Mouse (Mus musculus) limb, embryonic 13.5 days (tissue): ENCODE data around the gene Sh3d19. TPM values are rescaled to one million over a fixed set of nuclear protein-coding genes. Genes with fewer than 3 reads are reported as not detected.
"Not testable (repeated sequence)": the region's sequence is repeated elsewhere in the genome, so short reads cannot be mapped to it uniquely, and the experiment has no call there.

Experiments used
- ATAC-seq: fragments of 200-750 bp; cut with Nextera tagmentation; 2 replicates; pipeline ENCODE4 v1.8.0; 2017; ENCODE audit warnings: low read depth, moderate number of reproducible peaks, moderate TSS enrichment; ENCODE audit not compliant: low FRiP score
- H3K27ac ChIP-seq: fragments of 300-500 bp; sonication (generic); 2 replicates; pipeline ENCODE4 v1.5.1; 2015; ENCODE audit warnings: inconsistent platforms, mild to moderate bottlenecking, moderate library complexity
- H3K27me3 ChIP-seq: fragments of 300-500 bp; sonication (generic); 2 replicates; pipeline ENCODE4 v1.6.1; 2015; ENCODE audit warnings: mild to moderate bottlenecking, inconsistent platforms
- H3K36me3 ChIP-seq: fragments of 300-500 bp; sonication (generic); 2 replicates; pipeline ENCODE4 v1.6.1; 2015; ENCODE audit warnings: inconsistent platforms, mild to moderate bottlenecking, moderate library complexity
- H3K4me1 ChIP-seq: fragments of 300-500 bp; sonication (generic); 2 replicates; pipeline ENCODE4 v1.6.1; 2015; ENCODE audit warnings: inconsistent platforms
- H3K4me2 ChIP-seq: fragments of 300-500 bp; sonication (generic); replicated peaks from 2 replicates; pipeline ENCODE4 v1.6.1; 2015; ENCODE audit warnings: inconsistent platforms, mild to moderate bottlenecking, moderate library complexity
- H3K4me3 ChIP-seq: fragments of 300-500 bp; sonication (generic); 2 replicates; pipeline ENCODE4 v1.5.1; 2015; ENCODE audit warnings: moderate library complexity, mild to moderate bottlenecking, inconsistent platforms
- H3K9ac ChIP-seq: fragments of 300-500 bp; sonication (generic); 2 replicates; pipeline ENCODE4 v1.6.1; 2015; ENCODE audit warnings: mild to moderate bottlenecking, inconsistent platforms
- H3K9me3 ChIP-seq: fragments of 300-500 bp; sonication (generic); 2 replicates; pipeline ENCODE4 v1.6.1; 2016; ENCODE audit warnings: inconsistent platforms
- WGBS: fragments of 180-500 bp; shearing (Covaris S2); methylation state at CpG from one replicate; pipeline ENCODE4 v1.1.7; 2015; 5-methylcytosine and 5-hydroxymethylcytosine counted together
- polyA plus RNA-seq: library from polyadenylated mRNA; unstranded; fragments of >200 nt; fragmentation: Nextera tagmentation; extraction: Ambion mirVana; gene quantifications from 2 replicates; pipeline ENCODE4 v1.2.1, GENCODE M21; 2015

The Sh3d19 gene
- polyA plus RNA-seq, 1 experiment from 2014 or later = 18.6 TPM

DNA sequence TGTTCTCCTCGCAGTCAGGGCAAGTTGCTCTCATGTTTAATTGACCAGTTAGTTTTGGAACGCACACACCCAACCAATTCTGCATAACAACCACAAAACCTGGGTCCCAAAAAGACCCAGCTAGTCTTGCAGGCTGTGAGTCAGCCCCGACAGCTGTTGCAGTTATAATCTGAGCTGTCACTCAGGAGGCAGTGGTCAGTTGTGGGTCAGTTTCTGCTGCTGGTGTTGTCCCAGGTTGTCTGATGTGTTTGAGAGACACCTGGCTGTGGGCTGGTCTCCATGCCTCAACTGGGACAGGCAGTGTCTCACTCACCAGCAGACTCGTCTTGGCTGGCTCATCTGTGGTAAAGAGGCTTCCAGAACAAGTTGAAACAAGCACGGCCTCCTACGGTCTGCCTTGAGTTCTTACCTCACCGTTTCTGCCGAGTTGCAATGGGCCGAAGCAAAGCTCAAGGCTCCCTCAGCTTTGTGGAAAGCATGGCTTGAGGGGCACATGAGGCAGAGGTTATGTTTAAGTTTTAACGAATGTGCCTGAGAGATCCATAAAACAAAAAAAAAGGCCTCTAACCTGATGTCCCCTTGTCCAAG lies 18.1 kb upstream of the Sh3d19 start:
- H3K4me3 ChIP-seq = no peak overlapping the region
- H3K4me1 ChIP-seq = no peaks in the 10 kb centered on the region
- WGBS = 71% methylated on average over 10 of the region's 10 CpGs
- no peak overlapping the region for H3K27ac ChIP-seq
- H3K9me3 ChIP-seq = peaks cover 4% of the 10 kb centered on the region; the same call in 1 of the 2 replicates
- no peaks in the 10 kb centered on the region for H3K36me3 ChIP-seq
- H3K4me2 ChIP-seq = no peak overlapping the region
- no peak overlapping the region for H3K9ac ChIP-seq
- no peak for ATAC-seq
- no peaks in the 10 kb centered on the region for H3K27me3 ChIP-seq

DNA sequence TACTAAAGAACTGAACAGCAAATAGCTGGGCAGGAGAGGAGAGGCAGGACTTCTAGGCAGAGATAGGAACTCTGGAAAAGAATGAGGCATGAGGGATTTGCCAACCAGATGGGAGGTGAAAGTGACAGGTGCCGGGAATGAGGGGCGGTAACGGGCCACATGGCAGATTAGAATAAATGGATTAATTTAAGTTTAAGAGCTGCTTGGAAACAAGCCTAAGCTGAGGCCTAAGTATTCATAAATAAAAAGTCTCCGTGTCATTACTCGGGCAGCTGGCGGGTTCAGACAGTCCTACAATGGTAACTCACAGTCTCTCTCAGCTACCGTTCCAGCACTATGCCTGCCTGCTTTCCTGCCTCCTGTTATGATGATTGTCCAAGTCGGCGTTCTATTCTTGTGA lies 15.6 kb upstream of the Sh3d19 start:
- H3K4me1 ChIP-seq = no peaks in the 10 kb centered on the region
- H3K27me3 ChIP-seq = no peaks in the 10 kb centered on the region
- 84% methylated on average over 9 of the region's 9 CpGs for WGBS
- no peak overlapping the region for H3K4me2 ChIP-seq
- no peaks in the 10 kb centered on the region for H3K36me3 ChIP-seq
- H3K4me3 ChIP-seq = no peak overlapping the region
- ATAC-seq = no peak
- no peak overlapping the region for H3K9ac ChIP-seq
- H3K9me3 ChIP-seq = no peaks in the 10 kb centered on the region
- no peak overlapping the region for H3K27ac ChIP-seq

GRCm38 (mm10) chr3:85955704-85956103 lies 15.2 kb upstream of the Sh3d19 start:
- WGBS = 87% methylated on average over 5 of the region's 5 CpGs
- ATAC-seq = no peak

DNA sequence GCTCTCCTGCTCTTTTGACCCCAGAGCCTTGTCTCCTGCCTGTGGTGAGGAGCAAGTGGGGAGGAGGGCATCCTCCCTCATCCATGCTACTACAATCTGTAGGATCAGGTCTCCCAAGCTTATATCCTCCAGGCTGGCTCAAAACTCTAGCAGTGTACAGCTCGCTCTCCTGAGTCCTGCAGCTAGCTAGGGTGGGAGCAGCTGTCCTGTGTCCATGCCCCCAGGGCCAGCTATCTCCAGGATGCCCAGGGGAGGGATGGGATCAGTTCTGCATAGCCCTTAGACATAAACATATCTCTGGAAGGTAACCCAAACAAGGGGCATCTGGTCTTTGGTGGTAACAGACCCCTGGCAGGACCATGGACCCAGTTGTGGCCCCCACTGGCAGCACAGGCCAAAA lies 11.2 kb upstream of the Sh3d19 start:
- H3K36me3 ChIP-seq = no peaks in the 10 kb centered on the region
- no peak overlapping the region for H3K27ac ChIP-seq
- H3K9me3 ChIP-seq = peaks cover 9% of the 10 kb centered on the region
- no peak overlapping the region for H3K4me3 ChIP-seq
- no peaks in the 10 kb centered on the region for H3K27me3 ChIP-seq
- no peak overlapping the region for H3K9ac ChIP-seq
- WGBS = 95% methylated on average over 1 of the region's 1 CpGs
- no peaks in the 10 kb centered on the region for H3K4me1 ChIP-seq
- H3K4me2 ChIP-seq = no peak overlapping the region
- ATAC-seq = no peak

More at GRCm38 (mm10) chr3:85955704-85956103, 15.2 kb upstream of the Sh3d19 start:
- Histone ChIP-seq H3K9me3 (no peaks in the 10 kb centered on the region), H3K36me3 (no peaks in the 10 kb centered on the region), H3K4me2 (no peak overlapping the region), H3K4me3 (no peak overlapping the region), H3K27ac (no peak overlapping the region), H3K4me1 (no peaks in the 10 kb centered on the region), H3K27me3 (no peaks in the 10 kb centered on the region), H3K9ac (no peak overlapping the region)

DNA sequence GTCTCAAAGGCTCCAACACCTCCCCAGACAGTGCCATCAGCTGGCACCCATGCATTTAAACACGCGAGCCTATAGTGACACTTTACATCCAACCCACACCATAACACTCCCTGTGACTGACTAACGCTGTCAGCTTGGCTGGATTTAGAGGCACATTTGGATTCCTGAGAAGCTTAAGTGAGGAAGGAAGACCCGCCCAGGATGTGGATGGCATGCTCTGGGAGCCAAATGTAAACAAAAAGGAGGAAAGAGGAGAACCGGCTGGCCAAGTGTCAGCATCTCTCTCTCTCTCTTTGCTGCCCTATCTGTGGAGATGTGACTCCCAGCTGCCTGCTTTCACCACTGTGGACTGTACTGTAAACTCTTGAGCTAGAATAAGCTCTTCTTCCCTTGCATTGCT lies 9.8 kb upstream of the Sh3d19 start:
- WGBS = 15% methylated on average over 5 of the region's 5 CpGs
- Histone ChIP-seq H3K27me3 (no peaks in the 10 kb centered on the region), H3K4me3 (no peak overlapping the region), H3K36me3 (no peaks in the 10 kb centered on the region), H3K4me1 (no peaks in the 10 kb centered on the region), H3K4me2 (no peak overlapping the region), H3K27ac (no peak overlapping the region), H3K9me3 (peaks cover 9% of the 10 kb centered on the region), H3K9ac (no peak overlapping the region)
- no peak for ATAC-seq

DNA sequence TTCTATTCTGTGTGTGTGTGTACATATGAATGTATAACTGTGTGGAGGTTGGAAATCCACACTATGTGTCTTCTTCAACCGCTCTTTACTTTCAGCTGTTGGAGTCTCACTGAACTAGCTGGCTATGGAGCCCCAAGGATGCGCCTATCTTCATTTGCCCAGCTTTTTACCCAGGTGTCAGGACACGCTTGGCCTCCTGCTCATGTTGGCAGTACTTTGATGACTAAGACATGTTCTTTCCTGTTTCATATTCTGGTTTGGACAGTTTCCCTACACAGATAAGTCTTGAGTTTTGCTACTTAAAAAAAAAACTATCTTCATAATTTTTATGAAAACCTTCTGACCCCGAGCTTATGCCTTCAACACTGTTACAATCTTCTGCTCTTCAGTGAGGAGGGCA lies 5.4 kb upstream of the Sh3d19 start:
- no peak overlapping the region for H3K27ac ChIP-seq
- no peak overlapping the region for H3K4me3 ChIP-seq
- no peaks in the 10 kb centered on the region for H3K27me3 ChIP-seq
- peaks cover 9% of the 10 kb centered on the region for H3K9me3 ChIP-seq
- H3K9ac ChIP-seq = no peak overlapping the region
- H3K4me1 ChIP-seq = peaks cover 4% of the 10 kb centered on the region; the same call in 1 of the 2 replicates
- H3K36me3 ChIP-seq = no peaks in the 10 kb centered on the region
- no peak overlapping the region for H3K4me2 ChIP-seq
- WGBS = 84% methylated on average over 4 of the region's 4 CpGs
- ATAC-seq = no peak

GRCm38 (mm10) chr3:85969040-85969439 lies 1.9 kb upstream of the Sh3d19 start:
- 85% methylated on average over 8 of the region's 8 CpGs for WGBS

GRCm38 (mm10) chr3:85971599-85971975 lies 678 bp downstream of the Sh3d19 start:
- H3K9ac ChIP-seq = peak overlapping the region; percentile 89
- H3K4me1 ChIP-seq = peaks cover 20% of the 10 kb centered on the region
- no peak overlapping the region for H3K27ac ChIP-seq
- no peaks in the 10 kb centered on the region for H3K27me3 ChIP-seq
- peak overlapping the region; percentile 80 for H3K4me2 ChIP-seq
- no peaks in the 10 kb centered on the region for H3K36me3 ChIP-seq
- H3K9me3 ChIP-seq = no peaks in the 10 kb centered on the region
- no peak for ATAC-seq
- H3K4me3 ChIP-seq = peak overlapping the region; percentile 84
- 2% methylated on average over 13 of the region's 13 CpGs for WGBS

More at GRCm38 (mm10) chr3:85969040-85969439, 1.9 kb upstream of the Sh3d19 start:
- H3K9me3 ChIP-seq = no peaks in the 10 kb centered on the region
- no peaks in the 10 kb centered on the region for H3K36me3 ChIP-seq
- peaks cover 20% of the 10 kb centered on the region for H3K4me1 ChIP-seq
- H3K27me3 ChIP-seq = no peaks in the 10 kb centered on the region
- H3K27ac ChIP-seq = no peak overlapping the region
- H3K4me3 ChIP-seq = no peak overlapping the region
- H3K4me2 ChIP-seq = no peak overlapping the region
- H3K9ac ChIP-seq = no peak overlapping the region
- ATAC-seq = no peak

DNA sequence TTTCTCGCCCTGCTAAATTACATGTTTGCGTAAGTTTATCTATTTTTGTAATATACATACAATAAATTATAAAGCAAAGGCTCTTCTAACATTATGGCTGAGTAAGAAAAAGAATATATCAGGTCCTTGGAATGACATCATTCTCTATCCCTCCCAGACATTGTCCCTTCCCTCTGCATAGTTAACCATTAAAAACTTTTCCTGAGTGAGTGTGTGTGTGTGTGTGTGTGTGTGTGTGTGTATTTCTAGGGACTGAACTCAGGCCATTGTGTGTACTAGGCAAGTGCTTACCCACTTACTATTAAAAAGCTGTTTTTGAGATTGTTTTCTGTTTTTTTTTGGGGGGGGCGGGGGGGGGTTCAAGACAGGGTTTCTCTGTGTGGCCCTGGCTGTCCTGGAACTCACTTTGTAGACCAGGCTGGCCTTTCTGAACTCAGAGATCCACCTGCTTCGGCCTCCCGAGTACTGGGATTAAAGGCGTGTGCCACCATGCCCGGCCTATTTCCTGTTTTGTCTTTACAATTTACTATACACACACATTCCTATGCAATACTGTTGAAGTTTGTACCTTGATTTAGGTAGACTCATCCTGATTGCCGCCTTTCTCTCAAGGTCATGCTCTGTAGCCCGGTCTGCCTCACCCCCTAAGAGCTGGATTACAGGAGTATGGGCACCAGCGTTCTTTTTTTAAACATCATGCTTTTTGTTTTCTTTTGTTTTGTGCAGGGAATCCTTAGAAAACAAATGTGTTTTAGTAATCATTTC lies 2.6 kb downstream of the Sh3d19 start:
- Histone ChIP-seq H3K9me3 (no peaks in the 10 kb centered on the region), H3K27ac (no peak overlapping the region), H3K4me2 (peak overlapping the region; percentile 80; the same call in 1 of the 2 replicates), H3K9ac (no peak overlapping the region), H3K27me3 (no peaks in the 10 kb centered on the region), H3K4me1 (peaks cover 25% of the 10 kb centered on the region), H3K36me3 (no peaks in the 10 kb centered on the region), H3K4me3 (no peak overlapping the region)
- ATAC-seq = no peak
- 87% methylated on average over 10 of the region's 10 CpGs for WGBS

GRCm38 (mm10) chr3:85974451-85974850 lies 3.5 kb downstream of the Sh3d19 start:
- peaks cover 29% of the 10 kb centered on the region for H3K4me1 ChIP-seq
- no peaks in the 10 kb centered on the region for H3K9me3 ChIP-seq
- H3K27ac ChIP-seq = no peak overlapping the region
- no peak overlapping the region for H3K9ac ChIP-seq
- H3K27me3 ChIP-seq = no peaks in the 10 kb centered on the region
- ATAC-seq = no peak
- H3K4me2 ChIP-seq = no peak overlapping the region
- WGBS = 58% methylated on average over 4 of the region's 4 CpGs
- H3K4me3 ChIP-seq = no peak overlapping the region
- H3K36me3 ChIP-seq = no peaks in the 10 kb centered on the region

- H3K36me3 ChIP-seq = no peaks in the 10 kb centered on the region
- H3K9ac ChIP-seq = no peak overlapping the region
- no peak for ATAC-seq
- H3K4me2 ChIP-seq = no peak overlapping the region
- H3K9me3 ChIP-seq = no peaks in the 10 kb centered on the region
- peaks cover 9% of the 10 kb centered on the region; the same call in 1 of the 2 replicates for H3K4me1 ChIP-seq
- H3K27ac ChIP-seq = no peak overlapping the region
- H3K4me3 ChIP-seq = no peak overlapping the region
- 93% methylated on average over 4 of the region's 4 CpGs for WGBS
- no peaks in the 10 kb centered on the region for H3K27me3 ChIP-seq
Measured at GRCm38 (mm10) chr3:85980036-85980435, 9.1 kb downstream of the Sh3d19 start.

DNA sequence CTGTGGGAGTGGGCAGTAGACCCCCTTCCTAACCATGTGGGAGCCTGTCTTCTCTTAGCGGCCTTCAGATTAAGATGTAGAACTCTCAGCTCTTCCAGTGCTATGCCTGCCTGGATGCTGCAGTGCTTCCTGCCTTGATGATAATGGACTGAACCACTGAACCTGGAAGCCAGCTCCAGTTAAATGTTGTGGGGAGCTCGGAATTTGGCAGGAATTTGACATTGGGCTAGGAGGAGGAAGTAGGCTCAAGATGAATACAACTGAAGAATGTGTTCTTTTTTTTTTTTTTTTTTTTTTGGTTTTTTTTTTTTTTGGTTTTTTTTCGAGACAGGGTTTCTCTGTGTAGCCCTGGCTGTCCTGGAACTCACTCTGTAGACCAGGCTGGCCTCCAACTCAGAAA lies 10.9 kb downstream of the Sh3d19 start:
- H3K9me3 ChIP-seq, H3K4me1 ChIP-seq, H3K4me2 ChIP-seq, H3K36me3 ChIP-seq, H3K27ac ChIP-seq, H3K4me3 ChIP-seq, H3K27me3 ChIP-seq, H3K9ac ChIP-seq, ATAC-seq: not testable (repeated sequence)
- 83% methylated on average over 3 of the region's 3 CpGs for WGBS

- no peak overlapping the region for H3K27ac ChIP-seq
- no peak overlapping the region for H3K4me3 ChIP-seq
- 90% methylated on average over 6 of the region's 6 CpGs for WGBS
- no peaks in the 10 kb centered on the region for H3K9me3 ChIP-seq
- no peaks in the 10 kb centered on the region for H3K27me3 ChIP-seq
- peaks cover 13% of the 10 kb centered on the region for H3K36me3 ChIP-seq
- no peaks in the 10 kb centered on the region for H3K4me1 ChIP-seq
- no peak overlapping the region for H3K9ac ChIP-seq
- no peak for ATAC-seq
- no peak overlapping the region for H3K4me2 ChIP-seq
Measured at GRCm38 (mm10) chr3:85984537-85984936, 13.6 kb downstream of the Sh3d19 start.
